Mouse (Mus musculus) heart, embryonic 13.5 days (tissue): Measurements from ENCODE around the gene Pnkd. TPM values are rescaled to one million over a fixed set of nuclear protein-coding genes. Genes with fewer than 3 reads are reported as not detected.

ENCODE experiments used
- ATAC-seq: fragments of 200-750 bp; cut with Nextera tagmentation; 2 replicates; pipeline ENCODE4 v1.8.0; 2017; ENCODE audit warnings: moderate TSS enrichment; ENCODE audit not compliant: insufficient number of reproducible peaks, low FRiP score, low TSS enrichment; ENCODE audit errors: extremely low read depth
- H3K27ac ChIP-seq: fragments of 300-500 bp; sonication (generic); replicated peaks from 2 replicates; pipeline ENCODE4 v1.5.1; 2015; ENCODE audit warnings: moderate library complexity, mild to moderate bottlenecking, inconsistent platforms
- H3K27me3 ChIP-seq: fragments of 300-500 bp; sonication (generic); replicated peaks from 2 replicates; pipeline ENCODE4 v1.6.1; 2015; ENCODE audit warnings: mild to moderate bottlenecking, inconsistent platforms
- H3K36me3 ChIP-seq: fragments of 300-500 bp; sonication (generic); 2 replicates; pipeline ENCODE4 v1.6.1; 2015; ENCODE audit warnings: mild to moderate bottlenecking, inconsistent platforms
- H3K4me1 ChIP-seq: fragments of 300-500 bp; sonication (generic); 2 replicates; pipeline ENCODE4 v1.6.1; 2015; ENCODE audit warnings: inconsistent platforms
- H3K4me2 ChIP-seq: fragments of 300-500 bp; sonication (generic); 2 replicates; pipeline ENCODE4 v1.6.1; 2015; ENCODE audit warnings: inconsistent platforms, mild to moderate bottlenecking, moderate library complexity
- H3K4me3 ChIP-seq: fragments of 300-500 bp; sonication (generic); 2 replicates; pipeline ENCODE4 v1.5.1; 2015; ENCODE audit warnings: moderate library complexity, mild to moderate bottlenecking, inconsistent platforms
- H3K9ac ChIP-seq: fragments of 300-500 bp; sonication (generic); 2 replicates; pipeline ENCODE4 v1.6.1; 2015; ENCODE audit warnings: inconsistent platforms, mild to moderate bottlenecking, moderate library complexity
- H3K9me3 ChIP-seq: fragments of 300-500 bp; sonication (generic); 2 replicates; pipeline ENCODE4 v1.6.1; 2016; ENCODE audit warnings: inconsistent platforms
- WGBS: fragments of 180-500 bp; shearing (Covaris S2); methylation state at CpG from one replicate; pipeline ENCODE4 v1.1.7; 2015; ENCODE audit warnings: mixed read lengths; 5-methylcytosine and 5-hydroxymethylcytosine counted together
- polyA plus RNA-seq: library from polyadenylated mRNA; unstranded; fragments of >200 nt; fragmentation: Nextera tagmentation; extraction: Ambion mirVana; gene quantifications from 2 replicates; pipeline ENCODE4 v1.2.1, GENCODE M21; 2015

Gene Pnkd
- polyA plus RNA-seq, 1 experiment from 2014 or later = 227 TPM

DNA sequence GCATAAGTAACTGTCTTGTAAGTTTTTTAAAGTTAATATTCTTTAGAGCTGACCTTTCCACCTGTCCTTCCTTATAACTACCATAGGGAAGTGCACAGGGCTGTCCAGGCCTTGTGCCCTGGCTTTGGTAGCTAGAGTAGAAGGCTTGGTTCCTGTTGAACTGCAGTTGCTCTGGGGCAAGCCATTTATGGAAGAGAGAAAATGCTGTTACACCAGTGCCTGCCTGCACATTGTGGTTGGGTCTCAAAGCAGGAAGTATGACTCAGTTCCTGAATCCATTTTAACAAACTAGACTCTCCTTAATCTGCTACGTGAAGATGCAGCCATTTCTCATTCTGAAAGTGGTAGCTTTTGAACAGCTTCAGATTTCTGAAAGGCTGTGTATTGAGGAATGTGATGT is 35.9 kb upstream of the Pnkd start:
- peak overlapping the region; percentile 56; the same call in 1 of the 2 replicates for H3K9ac ChIP-seq
- ATAC-seq = no peak

GRCm38 (mm10) chr1:74249331-74249980 is 35.3 kb upstream of the Pnkd start:
- Histone ChIP-seq H3K27me3 (no peaks in the 10 kb centered on the region), H3K9me3 (no peaks in the 10 kb centered on the region), H3K9ac (peak overlapping the region; percentile 56), H3K4me2 (peak overlapping the region; percentile 5; the same call in 1 of the 2 replicates), H3K4me3 (no peak overlapping the region), H3K4me1 (peaks cover 67% of the 10 kb centered on the region), H3K36me3 (peaks cover 82% of the 10 kb centered on the region), H3K27ac (peak overlapping the region; percentile 92)
- ATAC-seq = no peak
- 62% methylated on average over 5 of the region's 5 CpGs for WGBS

More for the DNA sequence above, 35.9 kb upstream of the Pnkd start:
- Histone ChIP-seq H3K36me3 (peaks cover 75% of the 10 kb centered on the region), H3K4me3 (no peak overlapping the region), H3K27ac (peak overlapping the region; percentile 92), H3K4me2 (0 out of 2 replicates have a peak overlapping the region, but pooled peaks have one; percentile 5), H3K9me3 (no peaks in the 10 kb centered on the region), H3K4me1 (peaks cover 68% of the 10 kb centered on the region), H3K27me3 (no peaks in the 10 kb centered on the region)
- 36% methylated on average over 1 of the region's 1 CpGs for WGBS

- ATAC-seq = no peak
- Histone ChIP-seq H3K9me3 (no peaks in the 10 kb centered on the region), H3K9ac (peak overlapping the region; percentile 3; the same call in 1 of the 2 replicates), H3K4me1 (peaks cover 61% of the 10 kb centered on the region), H3K4me3 (no peak overlapping the region), H3K27ac (peak overlapping the region; percentile 92), H3K27me3 (no peaks in the 10 kb centered on the region), H3K36me3 (peaks cover 88% of the 10 kb centered on the region), H3K4me2 (no peak overlapping the region)
- 81% methylated on average over 4 of the region's 4 CpGs for WGBS
These were observed 34.6 kb upstream of the Pnkd start for GRCm38 (mm10) chr1:74250096-74250495.

- Histone ChIP-seq H3K4me1 (peaks cover 30% of the 10 kb centered on the region), H3K27me3 (no peaks in the 10 kb centered on the region), H3K27ac (peak overlapping the region; percentile 71; the same call in 1 of the 2 replicates), H3K9me3 (no peaks in the 10 kb centered on the region), H3K36me3 (peaks cover 99% of the 10 kb centered on the region), H3K4me3 (no peak overlapping the region), H3K4me2 (no peak overlapping the region), H3K9ac (no peak overlapping the region)
- WGBS = 92% methylated on average over 8 of the region's 8 CpGs
- no peak for ATAC-seq
These were observed 28.9 kb upstream of the Pnkd start for GRCm38 (mm10) chr1:74255704-74256345.

DNA sequence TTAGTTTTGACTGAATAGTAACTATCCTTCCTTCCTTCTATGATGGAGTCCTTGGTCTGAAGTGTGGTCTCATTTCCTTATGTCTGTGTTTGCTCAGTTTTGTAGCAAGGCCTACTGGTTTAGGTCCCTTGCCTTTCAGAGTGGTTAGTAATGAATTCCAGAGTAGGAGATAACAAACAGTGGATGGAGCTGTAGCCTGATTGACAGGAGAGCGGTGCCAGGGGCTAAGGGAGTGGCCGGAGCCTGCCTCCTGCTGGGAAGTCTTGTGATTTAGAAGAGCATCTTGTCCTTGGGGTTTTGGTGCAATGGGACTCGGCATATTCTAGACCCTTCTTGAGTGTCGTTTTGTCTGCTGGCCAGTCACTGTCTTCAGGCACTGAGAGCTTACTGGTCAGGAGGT is 27.9 kb upstream of the Pnkd start:
- no peaks in the 10 kb centered on the region for H3K9me3 ChIP-seq
- H3K36me3 ChIP-seq = peaks cover 99% of the 10 kb centered on the region
- H3K4me3 ChIP-seq = no peak overlapping the region
- H3K4me2 ChIP-seq = no peak overlapping the region
- no peaks in the 10 kb centered on the region for H3K27me3 ChIP-seq
- WGBS = 27% methylated on average over 4 of the region's 4 CpGs
- H3K4me1 ChIP-seq = peaks cover 30% of the 10 kb centered on the region
- no peak overlapping the region; the same call in 1 of the 2 replicates for H3K9ac ChIP-seq
- peak overlapping the region; percentile 71 for H3K27ac ChIP-seq
- ATAC-seq = no peak; the same call in 1 of the 2 replicates

GRCm38 (mm10) chr1:74262510-74262909 is 22.2 kb upstream of the Pnkd start:
- Histone ChIP-seq H3K4me3 (no peak overlapping the region), H3K4me1 (peaks cover 4% of the 10 kb centered on the region; the same call in 1 of the 2 replicates), H3K27me3 (no peaks in the 10 kb centered on the region), H3K36me3 (peaks cover 99% of the 10 kb centered on the region), H3K9me3 (no peaks in the 10 kb centered on the region), H3K9ac (no peak overlapping the region), H3K27ac (no peak overlapping the region), H3K4me2 (no peak overlapping the region)
- WGBS = 76% methylated on average over 6 of the region's 6 CpGs
- no peak for ATAC-seq

DNA sequence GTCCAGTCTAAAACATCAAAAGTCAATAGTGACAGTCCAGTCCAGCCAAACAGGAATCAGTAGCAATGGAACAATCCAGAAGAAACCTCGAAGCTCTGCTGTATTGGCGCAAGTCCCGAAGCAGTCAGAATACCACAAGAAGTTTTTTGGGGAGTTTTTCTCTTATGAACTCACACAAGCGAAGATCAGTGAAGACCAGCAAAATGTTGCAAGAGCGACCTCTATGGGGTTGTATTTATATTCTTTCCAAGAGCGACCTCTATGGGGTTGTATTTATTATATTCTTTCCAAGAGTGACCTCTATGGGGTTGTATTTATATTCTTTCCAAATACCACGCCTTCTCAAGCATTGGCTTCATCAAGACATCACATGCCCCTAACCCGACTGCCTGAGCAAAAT is 16.0 kb upstream of the Pnkd start:
- H3K4me1 ChIP-seq = peaks cover 36% of the 10 kb centered on the region
- WGBS = 83% methylated on average over 8 of the region's 8 CpGs
- H3K9ac ChIP-seq = no peak overlapping the region
- H3K27ac ChIP-seq = no peak overlapping the region
- H3K4me2 ChIP-seq = no peak overlapping the region
- peaks cover 55% of the 10 kb centered on the region for H3K36me3 ChIP-seq
- H3K27me3 ChIP-seq = no peaks in the 10 kb centered on the region
- no peaks in the 10 kb centered on the region for H3K9me3 ChIP-seq
- H3K4me3 ChIP-seq = no peak overlapping the region
- no peak for ATAC-seq

DNA sequence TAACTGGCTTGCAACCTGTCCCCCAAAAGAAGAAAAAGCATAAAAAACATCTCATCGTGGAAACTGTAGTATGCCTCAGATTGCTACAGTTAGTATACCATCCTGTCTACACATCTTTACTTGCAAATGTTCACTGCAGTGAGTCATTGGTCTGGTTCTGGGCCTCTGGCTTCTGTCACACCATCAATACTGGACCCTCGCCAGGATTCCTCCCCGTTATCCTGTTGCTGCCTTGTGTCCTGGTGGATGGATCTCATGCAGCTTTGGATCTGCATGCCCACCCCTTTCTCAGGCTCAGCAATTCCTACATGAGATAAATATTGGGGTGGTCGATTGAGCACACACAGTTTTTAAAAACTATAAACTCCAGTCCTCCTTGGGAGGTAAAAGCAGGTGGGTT is 13.1 kb upstream of the Pnkd start:
- no peak overlapping the region for H3K4me2 ChIP-seq
- no peak for ATAC-seq
- H3K9ac ChIP-seq = no peak overlapping the region
- no peaks in the 10 kb centered on the region for H3K9me3 ChIP-seq
- H3K27me3 ChIP-seq = no peaks in the 10 kb centered on the region
- H3K4me1 ChIP-seq = peaks cover 65% of the 10 kb centered on the region
- H3K27ac ChIP-seq = peak overlapping the region; percentile 77
- H3K4me3 ChIP-seq = no peak overlapping the region
- 25% methylated on average over 4 of the region's 4 CpGs for WGBS
- H3K36me3 ChIP-seq = peaks cover 26% of the 10 kb centered on the region

GRCm38 (mm10) chr1:74275015-74275414 is 9.7 kb upstream of the Pnkd start:
- H3K9me3 ChIP-seq = no peaks in the 10 kb centered on the region
- H3K27ac ChIP-seq = peak overlapping the region; percentile 66
- peak overlapping the region; percentile 20 for H3K4me2 ChIP-seq
- peak; percentile 59; the same call in 1 of the 2 replicates for ATAC-seq
- 8% methylated on average over 9 of the region's 9 CpGs for WGBS
- 0 out of 2 replicates have a peak overlapping the region, but pooled peaks have one; percentile 28 for H3K9ac ChIP-seq
- peaks cover 72% of the 10 kb centered on the region for H3K4me1 ChIP-seq
- H3K4me3 ChIP-seq = no peak overlapping the region
- peaks cover 15% of the 10 kb centered on the region for H3K36me3 ChIP-seq
- H3K27me3 ChIP-seq = no peaks in the 10 kb centered on the region

DNA sequence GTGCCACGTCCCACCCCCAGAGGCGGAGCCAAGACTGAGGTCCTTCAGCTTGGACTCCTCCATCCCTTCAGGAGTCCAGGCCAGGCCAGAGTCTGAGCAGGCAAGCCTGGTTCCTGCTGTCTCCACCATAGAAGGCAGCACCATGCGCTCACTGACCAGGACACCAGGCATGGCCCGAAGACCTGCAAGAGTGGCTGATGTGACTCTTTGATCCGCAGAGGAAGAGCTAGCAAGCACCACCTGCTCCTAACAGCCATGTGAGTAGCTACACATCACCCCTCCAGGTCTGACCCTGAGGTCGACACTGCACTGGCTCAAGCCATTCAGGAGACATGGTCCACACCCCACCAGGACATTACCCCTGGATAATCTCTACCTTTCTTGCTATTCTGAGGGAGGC is 7.7 kb upstream of the Pnkd start:
- H3K4me2 ChIP-seq = no peak overlapping the region
- WGBS = 70% methylated on average over 6 of the region's 6 CpGs
- ATAC-seq = no peak
- no peak overlapping the region for H3K9ac ChIP-seq
- H3K4me3 ChIP-seq = no peak overlapping the region
- H3K4me1 ChIP-seq = peaks cover 53% of the 10 kb centered on the region
- no peaks in the 10 kb centered on the region for H3K9me3 ChIP-seq
- H3K27ac ChIP-seq = no peak overlapping the region
- no peaks in the 10 kb centered on the region for H3K27me3 ChIP-seq
- peaks cover 35% of the 10 kb centered on the region for H3K36me3 ChIP-seq

- 56% methylated on average over 8 of the region's 8 CpGs for WGBS
- H3K9me3 ChIP-seq = no peaks in the 10 kb centered on the region
- no peak overlapping the region for H3K4me3 ChIP-seq
- peaks cover 45% of the 10 kb centered on the region for H3K36me3 ChIP-seq
- H3K27ac ChIP-seq = no peak overlapping the region
- no peak overlapping the region for H3K4me2 ChIP-seq
- ATAC-seq = no peak
- H3K9ac ChIP-seq = no peak overlapping the region
- no peaks in the 10 kb centered on the region for H3K27me3 ChIP-seq
- H3K4me1 ChIP-seq = peaks cover 54% of the 10 kb centered on the region
These were observed 6.7 kb upstream of the Pnkd start for GRCm38 (mm10) chr1:74277883-74278537.
